Mouse (Mus musculus) limb, embryonic 13.5 days (tissue): Measurements from ENCODE around the gene Ror1. TPM values are rescaled to one million over a fixed set of nuclear protein-coding genes. Genes with fewer than 3 reads are reported as not detected.

Experiments used
- ATAC-seq: fragments of 200-750 bp; cut with Nextera tagmentation; 2 replicates; pipeline ENCODE4 v1.8.0; 2017; ENCODE audit warnings: low read depth, moderate number of reproducible peaks, moderate TSS enrichment; ENCODE audit not compliant: low FRiP score
- H3K27ac ChIP-seq: fragments of 300-500 bp; sonication (generic); 2 replicates; pipeline ENCODE4 v1.5.1; 2015; ENCODE audit warnings: inconsistent platforms, mild to moderate bottlenecking, moderate library complexity
- H3K27me3 ChIP-seq: fragments of 300-500 bp; sonication (generic); 2 replicates; pipeline ENCODE4 v1.6.1; 2015; ENCODE audit warnings: mild to moderate bottlenecking, inconsistent platforms
- H3K36me3 ChIP-seq: fragments of 300-500 bp; sonication (generic); 2 replicates; pipeline ENCODE4 v1.6.1; 2015; ENCODE audit warnings: inconsistent platforms, mild to moderate bottlenecking, moderate library complexity
- H3K4me1 ChIP-seq: fragments of 300-500 bp; sonication (generic); 2 replicates; pipeline ENCODE4 v1.6.1; 2015; ENCODE audit warnings: inconsistent platforms
- H3K4me2 ChIP-seq: fragments of 300-500 bp; sonication (generic); replicated peaks from 2 replicates; pipeline ENCODE4 v1.6.1; 2015; ENCODE audit warnings: inconsistent platforms, mild to moderate bottlenecking, moderate library complexity
- H3K4me3 ChIP-seq: fragments of 300-500 bp; sonication (generic); 2 replicates; pipeline ENCODE4 v1.5.1; 2015; ENCODE audit warnings: moderate library complexity, mild to moderate bottlenecking, inconsistent platforms
- H3K9ac ChIP-seq: fragments of 300-500 bp; sonication (generic); 2 replicates; pipeline ENCODE4 v1.6.1; 2015; ENCODE audit warnings: mild to moderate bottlenecking, inconsistent platforms
- H3K9me3 ChIP-seq: fragments of 300-500 bp; sonication (generic); 2 replicates; pipeline ENCODE4 v1.6.1; 2016; ENCODE audit warnings: inconsistent platforms
- WGBS: fragments of 180-500 bp; shearing (Covaris S2); methylation state at CpG from one replicate; pipeline ENCODE4 v1.1.7; 2015; 5-methylcytosine and 5-hydroxymethylcytosine counted together
- polyA plus RNA-seq: library from polyadenylated mRNA; unstranded; fragments of >200 nt; fragmentation: Nextera tagmentation; extraction: Ambion mirVana; gene quantifications from 2 replicates; pipeline ENCODE4 v1.2.1, GENCODE M21; 2015

Ror1 gene
- polyA plus RNA-seq, 1 experiment from 2014 or later = 11.8 TPM

- Histone ChIP-seq H3K4me3 (no peak overlapping the region), H3K4me2 (no peak overlapping the region), H3K9ac (no peak overlapping the region), H3K27ac (no peak overlapping the region), H3K36me3 (no peaks in the 10 kb centered on the region), H3K27me3 (peaks cover 16% of the 10 kb centered on the region; the same call in 1 of the 2 replicates), H3K4me1 (peaks cover 41% of the 10 kb centered on the region), H3K9me3 (no peaks in the 10 kb centered on the region)
- WGBS = 5% methylated on average over 2 of the region's 2 CpGs
- ATAC-seq = peak; percentile 48; the same call in 1 of the 2 replicates
Observed at GRCm38 (mm10) chr4:100201322-100201721, 105.7 kb downstream of the Ror1 start.

GRCm38 (mm10) chr4:100203066-100203465, 107.5 kb downstream of the Ror1 start:
- Histone ChIP-seq H3K4me1 (peaks cover 37% of the 10 kb centered on the region), H3K4me3 (no peak overlapping the region), H3K36me3 (no peaks in the 10 kb centered on the region), H3K9ac (no peak overlapping the region), H3K4me2 (no peak overlapping the region), H3K27me3 (peaks cover 12% of the 10 kb centered on the region; the same call in 1 of the 2 replicates), H3K27ac (no peak overlapping the region), H3K9me3 (no peaks in the 10 kb centered on the region)
- WGBS = 43% methylated on average over 5 of the region's 5 CpGs
- ATAC-seq = no peak

GRCm38 (mm10) chr4:100203688-100204087, 108.1 kb downstream of the Ror1 start:
- H3K9me3 ChIP-seq = no peaks in the 10 kb centered on the region
- no peak overlapping the region; the same call in 1 of the 2 replicates for H3K4me2 ChIP-seq
- no peak overlapping the region for H3K9ac ChIP-seq
- no peaks in the 10 kb centered on the region for H3K36me3 ChIP-seq
- no peak overlapping the region for H3K4me3 ChIP-seq
- H3K27ac ChIP-seq = peak overlapping the region; percentile 2; the same call in 1 of the 2 replicates
- ATAC-seq = no peak
- peaks cover 14% of the 10 kb centered on the region for H3K27me3 ChIP-seq
- peaks cover 37% of the 10 kb centered on the region for H3K4me1 ChIP-seq
- WGBS = 7% methylated on average over 5 of the region's 5 CpGs

GRCm38 (mm10) chr4:100204381-100204780, 108.8 kb downstream of the Ror1 start:
- H3K4me2 ChIP-seq = no peak overlapping the region; the same call in 1 of the 2 replicates
- 28% methylated on average over 12 of the region's 12 CpGs for WGBS
- H3K27ac ChIP-seq = no peak overlapping the region
- ATAC-seq = no peak
- no peak overlapping the region for H3K4me3 ChIP-seq
- H3K27me3 ChIP-seq = peaks cover 21% of the 10 kb centered on the region
- H3K9ac ChIP-seq = no peak overlapping the region
- H3K4me1 ChIP-seq = peaks cover 37% of the 10 kb centered on the region
- H3K9me3 ChIP-seq = no peaks in the 10 kb centered on the region
- H3K36me3 ChIP-seq = no peaks in the 10 kb centered on the region

GRCm38 (mm10) chr4:100208081-100208480, 112.5 kb downstream of the Ror1 start:
- Histone ChIP-seq H3K4me2 (no peak overlapping the region), H3K36me3 (no peaks in the 10 kb centered on the region), H3K27ac (no peak overlapping the region), H3K4me1 (peaks cover 15% of the 10 kb centered on the region), H3K9me3 (no peaks in the 10 kb centered on the region), H3K9ac (no peak overlapping the region), H3K27me3 (peaks cover 33% of the 10 kb centered on the region), H3K4me3 (no peak overlapping the region)
- no peak for ATAC-seq
- 63% methylated on average over 4 of the region's 4 CpGs for WGBS

- no peak overlapping the region for H3K9ac ChIP-seq
- no peaks in the 10 kb centered on the region for H3K36me3 ChIP-seq
- H3K4me2 ChIP-seq = no peak overlapping the region
- 77% methylated on average over 4 of the region's 4 CpGs for WGBS
- H3K9me3 ChIP-seq = no peaks in the 10 kb centered on the region
- ATAC-seq = no peak
- H3K4me1 ChIP-seq = peaks cover 9% of the 10 kb centered on the region
- H3K27me3 ChIP-seq = peaks cover 32% of the 10 kb centered on the region
- no peak overlapping the region for H3K27ac ChIP-seq
- H3K4me3 ChIP-seq = no peak overlapping the region
Observed at GRCm38 (mm10) chr4:100209106-100209505, 113.5 kb downstream of the Ror1 start.

- peaks cover 24% of the 10 kb centered on the region for H3K27me3 ChIP-seq
- H3K9ac ChIP-seq = no peak overlapping the region
- 74% methylated on average over 4 of the region's 4 CpGs for WGBS
- H3K36me3 ChIP-seq = no peaks in the 10 kb centered on the region
- no peak overlapping the region for H3K27ac ChIP-seq
- H3K9me3 ChIP-seq = no peaks in the 10 kb centered on the region
- H3K4me1 ChIP-seq = peaks cover 15% of the 10 kb centered on the region
- no peak overlapping the region for H3K4me3 ChIP-seq
- no peak overlapping the region for H3K4me2 ChIP-seq
- no peak for ATAC-seq
Observed at GRCm38 (mm10) chr4:100211331-100211730, 115.7 kb downstream of the Ror1 start.

- no peak; the same call in none of the 2 replicates for ATAC-seq
- no peaks in the 10 kb centered on the region for H3K36me3 ChIP-seq
- no peak overlapping the region for H3K4me3 ChIP-seq
- no peaks in the 10 kb centered on the region for H3K9me3 ChIP-seq
- H3K27ac ChIP-seq = 0 out of 2 replicates have a peak overlapping the region, but pooled peaks have one; percentile 28
- peaks cover 20% of the 10 kb centered on the region for H3K27me3 ChIP-seq
- no peak overlapping the region for H3K4me2 ChIP-seq
- H3K4me1 ChIP-seq = peaks cover 15% of the 10 kb centered on the region
- H3K9ac ChIP-seq = no peak overlapping the region
- 40% methylated on average over 13 of the region's 13 CpGs for WGBS
Observed at GRCm38 (mm10) chr4:100214324-100215215, 119.0 kb downstream of the Ror1 start.

- WGBS = 50% methylated on average over 3 of the region's 3 CpGs
- Histone ChIP-seq H3K9ac (no peak overlapping the region), H3K27ac (no peak overlapping the region), H3K4me2 (no peak overlapping the region), H3K4me1 (peaks cover 15% of the 10 kb centered on the region), H3K9me3 (no peaks in the 10 kb centered on the region), H3K4me3 (no peak overlapping the region), H3K36me3 (no peaks in the 10 kb centered on the region), H3K27me3 (peaks cover 20% of the 10 kb centered on the region)
- no peak for ATAC-seq
Observed at GRCm38 (mm10) chr4:100216587-100216986, 121.0 kb downstream of the Ror1 start.

- H3K36me3 ChIP-seq = no peaks in the 10 kb centered on the region
- H3K27me3 ChIP-seq = peaks cover 18% of the 10 kb centered on the region
- 71% methylated on average over 4 of the region's 4 CpGs for WGBS
- H3K9ac ChIP-seq = no peak overlapping the region
- no peak for ATAC-seq
- H3K4me3 ChIP-seq = no peak overlapping the region
- no peak overlapping the region for H3K4me2 ChIP-seq
- H3K27ac ChIP-seq = no peak overlapping the region
- peaks cover 34% of the 10 kb centered on the region for H3K4me1 ChIP-seq
- H3K9me3 ChIP-seq = no peaks in the 10 kb centered on the region
Observed at GRCm38 (mm10) chr4:100219026-100219425, 123.4 kb downstream of the Ror1 start.

GRCm38 (mm10) chr4:100219599-100219998, 124.0 kb downstream of the Ror1 start:
- Histone ChIP-seq H3K27ac (no peak overlapping the region), H3K27me3 (peaks cover 18% of the 10 kb centered on the region), H3K4me1 (peaks cover 29% of the 10 kb centered on the region), H3K9ac (no peak overlapping the region), H3K4me3 (no peak overlapping the region), H3K4me2 (no peak overlapping the region), H3K9me3 (no peaks in the 10 kb centered on the region), H3K36me3 (no peaks in the 10 kb centered on the region)
- no peak for ATAC-seq
- 87% methylated on average over 4 of the region's 4 CpGs for WGBS

- no peak overlapping the region for H3K9ac ChIP-seq
- no peak overlapping the region for H3K4me3 ChIP-seq
- no peaks in the 10 kb centered on the region for H3K36me3 ChIP-seq
- peak; percentile 40; the same call in 1 of the 2 replicates for ATAC-seq
- H3K27ac ChIP-seq = no peak overlapping the region
- no peaks in the 10 kb centered on the region for H3K9me3 ChIP-seq
- WGBS = 47% methylated on average over 13 of the region's 13 CpGs
- no peak overlapping the region for H3K4me2 ChIP-seq
- peaks cover 30% of the 10 kb centered on the region for H3K4me1 ChIP-seq
- H3K27me3 ChIP-seq = peaks cover 21% of the 10 kb centered on the region
Observed at GRCm38 (mm10) chr4:100221978-100222737, 126.6 kb downstream of the Ror1 start.
